Mouse (Mus musculus) small intestine, adult 2 months (tissue): ENCODE measurements at regions not wholly inside any gene's neighbourhood (a gene's known extent, or its start where the extent isn't known, plus 50 kb on each side); places are given as distances from the start of the nearest gene placed in this dataset.

Experiments
- CTCF ChIP-seq: fragments of 200-500 bp; IDR thresholded peaks from 2 replicates; pipeline ENCODE4 v1.5.1; 2012; ENCODE audit warnings: low read depth, mild to moderate bottlenecking, control low read depth, inconsistent platforms, low read length, moderate library complexity, mixed read lengths; ENCODE audit not compliant: insufficient replicate concordance, insufficient read length; ENCODE audit errors: extremely low read depth
- POLR2A ChIP-seq: fragments of 200-500 bp; IDR thresholded peaks from 2 replicates; pipeline ENCODE4 v1.6.1; 2012; ENCODE audit warnings: low read depth, mild to moderate bottlenecking, control low read depth, inconsistent platforms, low read length, moderate library complexity

DNA sequence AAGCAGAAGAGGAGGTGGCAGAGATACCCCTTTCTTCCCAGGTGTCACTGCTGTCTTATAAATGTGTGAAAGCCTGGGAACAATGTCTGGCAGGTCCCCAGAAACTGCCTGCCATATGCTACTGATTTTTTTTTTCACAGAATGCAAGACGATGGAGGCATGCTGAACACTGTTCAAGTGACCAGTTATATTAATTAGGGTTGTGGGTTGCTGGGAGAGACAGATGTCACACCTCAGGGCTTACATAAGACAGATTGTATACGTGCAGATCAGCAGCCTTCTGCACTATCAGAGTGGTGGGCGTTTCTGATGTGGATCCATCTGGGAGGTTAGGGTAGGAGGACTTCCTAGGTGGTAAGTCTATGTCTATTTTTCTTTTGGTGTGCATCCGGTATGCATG, 120.6 kb upstream of the Adra1b start:
- TF ChIP-seq CTCF: no peak
- no peak for TF ChIP-seq POLR2A
